Mouse (Mus musculus) neutrophil, adult 65 days (primary cell): ENCODE measurements around the gene A230072I06Rik. TPM values are rescaled to one million over a fixed set of nuclear protein-coding genes. Genes with fewer than 3 reads are reported as not detected.

Source experiments
- total RNA-seq: library from RNA; stranded (reverse); gene quantifications from 2 replicates; pipeline ENCODE4 v1.2.4, GENCODE M21; 2023

Gene A230072I06Rik
- total RNA-seq = not detected in 2 replicates

GRCm38 (mm10) chr8:12278663-12279312 lies at the start of gene A230072I06Rik:
Gene A230072I06Rik (plus strand): TSS chr8:12278819.

Other genes starting within 250 kb of the A230072I06Rik start
- not detected in 2 replicates for gene Sox1, start 116.5 kb downstream of the A230072I06Rik start, total RNA-seq